Comparison of ENCODE assay signal across 7 mouse cellular contexts in the genomic region with DNA sequence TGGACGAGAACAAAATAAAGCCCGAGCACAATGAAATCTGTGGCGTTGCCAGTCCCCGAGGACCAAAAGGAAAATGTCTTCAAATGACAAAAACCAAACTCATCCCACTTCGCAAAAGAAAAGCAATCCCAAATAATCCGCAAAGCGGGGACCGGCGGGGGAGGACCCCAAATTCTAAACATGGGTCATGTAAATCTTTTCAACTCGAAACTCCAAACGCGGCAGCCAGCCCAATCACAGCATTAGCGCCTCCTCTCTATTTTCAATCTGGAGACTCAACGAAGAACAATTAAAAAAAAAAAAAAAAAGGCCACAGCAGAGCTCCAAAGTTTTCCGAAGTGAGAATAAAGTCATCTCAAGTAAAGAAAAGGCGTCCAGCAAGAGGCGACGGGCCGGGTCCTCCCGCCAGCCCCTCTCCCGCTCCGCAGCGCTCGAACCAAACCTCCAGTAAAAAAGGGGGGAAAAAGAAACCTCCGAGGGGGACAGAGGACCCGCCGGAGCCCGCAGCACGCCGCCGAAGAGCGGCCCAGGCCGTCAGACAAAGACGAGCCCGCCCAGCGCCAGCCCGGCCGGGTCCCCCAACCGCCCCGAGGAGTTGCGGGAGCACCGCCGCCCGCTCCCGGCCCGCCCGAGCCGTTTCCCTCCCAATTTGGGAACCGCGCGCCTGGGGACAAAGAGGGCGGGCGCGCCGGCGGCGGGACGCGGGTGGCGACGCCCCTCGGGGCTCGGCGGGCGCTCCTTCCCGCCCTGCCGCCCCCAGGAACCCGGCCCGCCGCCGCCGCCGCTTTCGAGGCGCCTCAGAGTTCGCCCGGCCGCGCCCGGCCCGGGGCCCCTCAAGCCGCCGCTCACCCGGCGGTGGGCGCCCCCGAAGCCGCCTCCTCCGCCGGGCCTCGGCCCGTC. TPM values are rescaled to one million over a fixed set of nuclear protein-coding genes. Genes with fewer than 3 reads are reported as not detected.
DNase-seq lines count a peak whose midpoint lies in the region; ATAC-seq and TF ChIP-seq lines count a peak whose summit lies in the region.

No protein-coding gene starts in this region.

- H3K36me3 ChIP-seq in thymus, adult 2 months (ENCODE audit: control insufficient read depth, insufficient read depth, low read length), result no peaks in the 10 kb centered on the region
- H3K36me3 ChIP-seq in neural tube, embryonic 11.5 days (ENCODE audit: control insufficient read depth, insufficient read depth, low read length), result no peaks in the 10 kb centered on the region

- H3K9ac ChIP-seq in neural tube, embryonic 11.5 days (ENCODE audit: low read length), result peak overlapping the region; percentile 97

- H3K4me3 ChIP-seq in thymus, adult 2 months (ENCODE audit: control insufficient read depth, insufficient read depth, low read length), result peak overlapping the region; percentile 30
- peak overlapping the region; percentile 94 for H3K4me3 ChIP-seq in neural tube, embryonic 11.5 days (ENCODE audit: low read depth, low read length)

- H3K4me2 ChIP-seq in neural tube, embryonic 11.5 days (ENCODE audit: low read depth), result peak overlapping the region; percentile 55

- peaks cover 23% of the 10 kb centered on the region for H3K27me3 ChIP-seq in thymus, adult 2 months (ENCODE audit: control insufficient read depth, insufficient read depth, low read length)
- no peaks in the 10 kb centered on the region for H3K27me3 ChIP-seq in neural tube, embryonic 11.5 days (ENCODE audit: control insufficient read depth, insufficient read depth, low read length)

- H3K27ac ChIP-seq in thymus, adult 2 months (ENCODE audit: control insufficient read depth, insufficient read depth, low read length), result no peak overlapping the region
- H3K27ac ChIP-seq in neural tube, embryonic 11.5 days (ENCODE audit: low read depth, low read length), result peak overlapping the region; percentile 97

- intact Hi-C loops in heart, postnatal 14 days (cut with DNase I), result loop anchor here (2.0 kb wide), 1 partner anchor 44 kb away; no protein-coding TSS in a partner anchor

- peak; percentile 4 for DNase-seq in thymus, adult 2 months
- no peak for DNase-seq in thymus, adult 18-20 months
- peak; percentile 43 for DNase-seq in embryo, embryonic 10 days (ENCODE audit: low spot score)
- peak; percentile 62 to 69 for DNase-seq in heart, postnatal 14 days
- DNase-seq in liver, result peak; percentile 11
- DNase-seq in neural tube, embryonic 11.5 days (ENCODE audit: low spot score), result peak; percentile 59

- no peaks in the 10 kb centered on the region for H3K9me3 ChIP-seq in neural tube, embryonic 11.5 days (ENCODE audit: control insufficient read depth, low read length)

- TF ChIP-seq CTCF in thymus, adult 2 months (IDR thresholded peaks at IDR 0.05; ENCODE audit: borderline replicate concordance, control insufficient read depth, extremely low read depth, insufficient read depth, low read length, poor library complexity), result no peak

- peaks cover 6% of the 10 kb centered on the region for H3K4me1 ChIP-seq in thymus, adult 2 months (replicated peaks; ENCODE audit: control insufficient read depth, insufficient read depth, low read length)
- H3K4me1 ChIP-seq in neural tube, embryonic 11.5 days (ENCODE audit: control insufficient read depth, insufficient read depth, low read length), result peaks cover 8% of the 10 kb centered on the region; the same call in 1 of the 2 replicates

- TF ChIP-seq POLR2A in thymus, adult 2 months (IDR thresholded peaks at IDR 0.05; ENCODE audit: control insufficient read depth, extremely low read depth, insufficient read depth, low read length, poor library complexity), result no peak

- 1% methylated on average over 74 of the region's 92 CpGs for WGBS in thymus, adult 2 months
- WGBS in neural tube, embryonic 11.5 days, result under 1% methylated on average over 71 of the region's 92 CpGs

- peak; percentile 66 for ATAC-seq in neural tube, embryonic 11.5 days (ENCODE audit: insufficient read depth, low FRiP score, low TSS enrichment)
- ATAC-seq in megakaryocyte-erythroid progenitor cell, adult 5-6 weeks (replicated peaks; ENCODE audit: low FRiP score, low TSS enrichment, poor library complexity, severe bottlenecking), result no peak

RNA-seq across cellular contexts. Expression of a gene that starts 1.1 kb away (rescaled TPM):
- 1.4 and 1.7 TPM in 2 replicates for polyA plus RNA-seq in thymus, adult 2 months (2012; rRNA removed)
- 10 to 100 TPM; 37.7 to 42.6 TPM for total RNA-seq in heart, postnatal 14 days (2021)
- 78.5 and 80.3 TPM in 2 replicates for polyA plus RNA-seq in neural tube, embryonic 11.5 days (2014; fragmentation: Nextera tagmentation; extraction: Ambion mirVana)
- not detected in 2 replicates for total RNA-seq in megakaryocyte-erythroid progenitor cell, adult 5-6 weeks (2014; fragmentation: Nextera tagmentation)
- total RNA-seq in megakaryocyte-erythroid progenitor cell, adult 5-6 weeks (2017), result not detected in 2 replicates

RNA-seq across cellular contexts. Expression of a gene that starts 17.3 kb away (rescaled TPM):
- polyA plus RNA-seq in thymus, adult 2 months (2012; rRNA removed), result 0.36 and 1.4 TPM in 2 replicates
- total RNA-seq in heart, postnatal 14 days (2021), result 10 to 100 TPM; 20.4 to 25.4 TPM
- not detected in 2 replicates for polyA plus RNA-seq in neural tube, embryonic 11.5 days (2014; fragmentation: Nextera tagmentation; extraction: Ambion mirVana)
- not detected in 2 replicates for total RNA-seq in megakaryocyte-erythroid progenitor cell, adult 5-6 weeks (2014; fragmentation: Nextera tagmentation)
- total RNA-seq in megakaryocyte-erythroid progenitor cell, adult 5-6 weeks (2017), result not detected in 2 replicates

RNA-seq across cellular contexts. Expression of a gene that starts 57.1 kb away (rescaled TPM):
- 30.2 and 51.6 TPM in 2 replicates for polyA plus RNA-seq in thymus, adult 2 months (2012; rRNA removed)
- 1 to 10 TPM; 4.0 to 4.4 TPM for total RNA-seq in heart, postnatal 14 days (2021)
- polyA plus RNA-seq in neural tube, embryonic 11.5 days (2014; fragmentation: Nextera tagmentation; extraction: Ambion mirVana), result 21.7 and 23.2 TPM in 2 replicates
- total RNA-seq in megakaryocyte-erythroid progenitor cell, adult 5-6 weeks (2014; fragmentation: Nextera tagmentation), result 0.28 and 3.0 TPM in 2 replicates
- 0.14 and 0.15 TPM in 2 replicates for total RNA-seq in megakaryocyte-erythroid progenitor cell, adult 5-6 weeks (2017)

Comparison
In these comparisons a context has a peak if more than half of its experiments do, and no peak if none do; other contexts are left out.
1. DNase-seq: peak in thymus, adult 2 months (single experiment), embryo, embryonic 10 days (single experiment), heart, postnatal 14 days (2 of 2), liver (single experiment) and neural tube, embryonic 11.5 days (single experiment); none in thymus, adult 18-20 months (0 of 2).
2. RNA of a gene that starts 1.1 kb away (total RNA-seq): 37.7 to 42.6 TPM in heart, postnatal 14 days; not detected in megakaryocyte-erythroid progenitor cell, adult 5-6 weeks; every median in the first group is over 10 times any median in the second.
3. RNA of a gene that starts 17.3 kb away (total RNA-seq): 20.4 to 25.4 TPM in heart, postnatal 14 days; not detected in megakaryocyte-erythroid progenitor cell, adult 5-6 weeks; every median in the first group is over 10 times any median in the second.